Mouse (Mus musculus): ENCODE results near the gene Prrc2c.

GRCm38 (mm10) chr1:162697866-162698265 lies 42.5 kb downstream of the Prrc2c start:
- no peak for TF ChIP-seq CTCF (IDR thresholded peaks at IDR 0.05; ENCODE audit: extremely low read depth, insufficient read depth, low read length)
- no peak for TF ChIP-seq POLR2A (IDR thresholded peaks at IDR 0.05; ENCODE audit: extremely low read depth, insufficient read depth, low read length)
